Mouse (Mus musculus) heart, embryonic 11.5 days (tissue): ENCODE results near the gene Itga11. TPM values are rescaled to one million over a fixed set of nuclear protein-coding genes. Genes with fewer than 3 reads are reported as not detected.

Source experiments
- ATAC-seq: fragments of 200-750 bp; cut with Nextera tagmentation; replicated peaks from 2 replicates; pipeline ENCODE4 v1.8.0; 2017; ENCODE audit warnings: moderate library complexity; ENCODE audit not compliant: insufficient number of reproducible peaks, low FRiP score, low TSS enrichment
- H3K27ac ChIP-seq: fragments of 300-500 bp; sonication (generic); 2 replicates; pipeline ENCODE4 v1.5.1; 2014; ENCODE audit warnings: mild to moderate bottlenecking, low read depth, low read length
- H3K27me3 ChIP-seq: fragments of 300-500 bp; sonication (generic); 2 replicates; pipeline ENCODE4 v1.6.1; 2014; ENCODE audit warnings: mild to moderate bottlenecking, low read length, mixed read lengths; ENCODE audit not compliant: control insufficient read depth, insufficient read depth
- H3K36me3 ChIP-seq: fragments of 300-500 bp; sonication (generic); 2 replicates; pipeline ENCODE4 v1.6.1; 2014; ENCODE audit warnings: mild to moderate bottlenecking, low read length, moderate library complexity, mixed read lengths; ENCODE audit not compliant: control insufficient read depth, insufficient read depth
- H3K4me1 ChIP-seq: fragments of 300-500 bp; sonication (generic); 2 replicates; pipeline ENCODE4 v1.6.1; 2014; ENCODE audit warnings: low read length; ENCODE audit not compliant: control insufficient read depth, insufficient read depth
- H3K4me2 ChIP-seq: fragments of 300-500 bp; sonication (generic); 2 replicates; pipeline ENCODE4 v1.6.1; 2014; ENCODE audit warnings: mild to moderate bottlenecking, moderate library complexity
- H3K4me3 ChIP-seq: fragments of 300-500 bp; sonication (generic); 2 replicates; pipeline ENCODE4 v1.5.1; 2014; ENCODE audit warnings: low read depth, low read length
- H3K9ac ChIP-seq: fragments of 300-500 bp; sonication (generic); 2 replicates; pipeline ENCODE4 v1.6.1; 2014; ENCODE audit warnings: mild to moderate bottlenecking, low read depth, low read length, moderate library complexity
- H3K9me3 ChIP-seq: fragments of 300-500 bp; sonication (generic); replicated peaks from 2 replicates; pipeline ENCODE4 v1.6.1; 2016; ENCODE audit warnings: low read length; ENCODE audit not compliant: control insufficient read depth
- WGBS: fragments of 180-500 bp; shearing (Covaris S2); extraction: QIAGEN DNeasy Blood & Tissue Kit; methylation state at CpG from one replicate; pipeline ENCODE4 v1.1.7; 2014; ENCODE audit not compliant: insufficient replicate concordance; 5-methylcytosine and 5-hydroxymethylcytosine counted together
- polyA plus RNA-seq: library from polyadenylated mRNA; unstranded; fragments of >200 nt; fragmentation: Nextera tagmentation; extraction: Ambion mirVana; gene quantifications from 2 replicates; pipeline ENCODE4 v1.2.1, GENCODE M21; 2014

Itga11 gene
- polyA plus RNA-seq, 1 experiment from 2014 or later: 0.64 TPM

DNA sequence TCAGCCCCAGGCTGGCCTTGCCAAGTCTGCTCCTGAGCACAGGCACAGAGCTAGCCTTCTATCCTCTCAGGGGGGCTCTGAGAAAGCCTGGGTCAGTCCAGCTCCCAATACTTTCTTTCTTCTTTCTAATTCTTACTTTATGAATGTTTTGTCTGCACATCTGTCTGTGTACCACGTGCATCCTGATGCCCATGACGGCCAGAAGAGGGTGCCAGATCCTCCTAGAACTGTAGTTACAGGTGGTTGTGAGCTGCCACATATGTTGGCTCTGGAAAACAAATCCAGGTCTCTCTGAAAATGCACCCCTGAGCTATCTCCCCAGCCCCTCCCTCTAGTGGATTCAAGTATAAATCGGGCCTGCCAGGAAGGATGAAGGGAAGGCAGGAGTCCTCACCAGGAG is 82.0 kb downstream of the Itga11 start:
- Histone ChIP-seq H3K4me1 (no peaks in the 10 kb centered on the region), H3K4me3 (no peak overlapping the region), H3K27ac (no peak overlapping the region), H3K4me2 (no peak overlapping the region), H3K36me3 (no peaks in the 10 kb centered on the region), H3K9ac (no peak overlapping the region), H3K27me3 (no peaks in the 10 kb centered on the region), H3K9me3 (no peaks in the 10 kb centered on the region)
- 53% methylated on average over 3 of the region's 3 CpGs for WGBS
- ATAC-seq: no peak

GRCm38 (mm10) chr9:62763478-62763877 is 85.9 kb downstream of the Itga11 start:
- H3K4me3 ChIP-seq: no peak overlapping the region
- H3K4me2 ChIP-seq: peak overlapping the region; percentile 46
- H3K4me1 ChIP-seq: no peaks in the 10 kb centered on the region
- no peaks in the 10 kb centered on the region for H3K9me3 ChIP-seq
- H3K27ac ChIP-seq: no peak overlapping the region
- no peak overlapping the region for H3K9ac ChIP-seq
- no peaks in the 10 kb centered on the region for H3K36me3 ChIP-seq
- H3K27me3 ChIP-seq: no peaks in the 10 kb centered on the region
- WGBS: 4% methylated on average over 13 of the region's 13 CpGs
- no peak for ATAC-seq

- no peak overlapping the region for H3K4me2 ChIP-seq
- WGBS: 54% methylated on average over 4 of the region's 4 CpGs
- ATAC-seq: no peak
Measured at GRCm38 (mm10) chr9:62765346-62765745, 87.7 kb downstream of the Itga11 start.

GRCm38 (mm10) chr9:62767464-62767863 is 89.8 kb downstream of the Itga11 start:
- no peak overlapping the region for H3K4me2 ChIP-seq
- H3K36me3 ChIP-seq: no peaks in the 10 kb centered on the region
- H3K27ac ChIP-seq: no peak overlapping the region
- ATAC-seq: no peak
- no peak overlapping the region; the same call in 1 of the 2 replicates for H3K9ac ChIP-seq
- H3K27me3 ChIP-seq: no peaks in the 10 kb centered on the region
- no peaks in the 10 kb centered on the region for H3K9me3 ChIP-seq
- no peak overlapping the region for H3K4me3 ChIP-seq
- H3K4me1 ChIP-seq: peaks cover 2% of the 10 kb centered on the region
- 51% methylated on average over 17 of the region's 17 CpGs for WGBS

More at GRCm38 (mm10) chr9:62765346-62765745, 87.7 kb downstream of the Itga11 start:
- Histone ChIP-seq H3K27me3 (no peaks in the 10 kb centered on the region), H3K4me3 (no peak overlapping the region), H3K36me3 (no peaks in the 10 kb centered on the region), H3K27ac (no peak overlapping the region), H3K9ac (no peak overlapping the region), H3K9me3 (no peaks in the 10 kb centered on the region), H3K4me1 (no peaks in the 10 kb centered on the region)

GRCm38 (mm10) chr9:62768361-62768760 is 90.7 kb downstream of the Itga11 start:
- Histone ChIP-seq H3K27me3 (no peaks in the 10 kb centered on the region), H3K9ac (no peak overlapping the region), H3K4me1 (peaks cover 4% of the 10 kb centered on the region), H3K4me2 (no peak overlapping the region), H3K9me3 (no peaks in the 10 kb centered on the region), H3K36me3 (no peaks in the 10 kb centered on the region), H3K4me3 (no peak overlapping the region), H3K27ac (no peak overlapping the region)
- no peak; the same call in 1 of the 2 replicates for ATAC-seq
- WGBS: 57% methylated on average over 5 of the region's 5 CpGs

- H3K4me1 ChIP-seq: peaks cover 4% of the 10 kb centered on the region
- H3K9ac ChIP-seq: no peak overlapping the region
- WGBS: 80% methylated on average over 8 of the region's 8 CpGs
- H3K9me3 ChIP-seq: no peaks in the 10 kb centered on the region
- ATAC-seq: no peak
- H3K4me3 ChIP-seq: no peak overlapping the region
- no peak overlapping the region for H3K4me2 ChIP-seq
- H3K27me3 ChIP-seq: no peaks in the 10 kb centered on the region
- H3K36me3 ChIP-seq: no peaks in the 10 kb centered on the region
- H3K27ac ChIP-seq: no peak overlapping the region
Measured at GRCm38 (mm10) chr9:62772746-62773145, 95.1 kb downstream of the Itga11 start.

GRCm38 (mm10) chr9:62775464-62775863 is 97.8 kb downstream of the Itga11 start:
- Histone ChIP-seq H3K27me3 (no peaks in the 10 kb centered on the region), H3K27ac (no peak overlapping the region), H3K4me3 (no peak overlapping the region), H3K4me2 (no peak overlapping the region), H3K9me3 (no peaks in the 10 kb centered on the region), H3K9ac (no peak overlapping the region), H3K36me3 (no peaks in the 10 kb centered on the region), H3K4me1 (peaks cover 4% of the 10 kb centered on the region)
- ATAC-seq: no peak
- 42% methylated on average over 4 of the region's 4 CpGs for WGBS

DNA sequence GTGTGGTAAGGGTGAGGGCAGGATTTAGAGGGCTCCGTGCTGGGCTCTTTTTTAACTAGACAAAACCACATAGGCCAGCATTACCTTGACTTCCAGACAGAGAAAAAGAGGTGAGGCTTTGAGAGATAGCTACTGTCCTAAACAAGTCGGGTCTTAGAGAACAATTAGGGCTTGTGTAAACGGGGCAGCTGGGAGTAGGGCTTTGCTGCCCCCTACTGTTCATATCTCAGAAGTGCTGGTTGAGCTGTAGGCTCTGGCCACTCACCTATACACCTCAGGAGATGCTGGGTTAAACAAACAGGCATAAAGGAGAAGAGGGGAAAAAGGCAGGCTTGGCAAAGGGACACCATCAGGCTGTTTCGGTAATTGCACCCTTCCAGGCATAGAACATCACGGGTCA is 99.8 kb downstream of the Itga11 start:
- H3K4me3 ChIP-seq: no peak overlapping the region
- H3K9me3 ChIP-seq: no peaks in the 10 kb centered on the region
- no peak overlapping the region for H3K9ac ChIP-seq
- no peak for ATAC-seq
- no peaks in the 10 kb centered on the region for H3K27me3 ChIP-seq
- 4% methylated on average over 5 of the region's 5 CpGs for WGBS
- no peak overlapping the region for H3K4me2 ChIP-seq
- no peaks in the 10 kb centered on the region for H3K36me3 ChIP-seq
- no peak overlapping the region for H3K27ac ChIP-seq
- peaks cover 7% of the 10 kb centered on the region for H3K4me1 ChIP-seq

DNA sequence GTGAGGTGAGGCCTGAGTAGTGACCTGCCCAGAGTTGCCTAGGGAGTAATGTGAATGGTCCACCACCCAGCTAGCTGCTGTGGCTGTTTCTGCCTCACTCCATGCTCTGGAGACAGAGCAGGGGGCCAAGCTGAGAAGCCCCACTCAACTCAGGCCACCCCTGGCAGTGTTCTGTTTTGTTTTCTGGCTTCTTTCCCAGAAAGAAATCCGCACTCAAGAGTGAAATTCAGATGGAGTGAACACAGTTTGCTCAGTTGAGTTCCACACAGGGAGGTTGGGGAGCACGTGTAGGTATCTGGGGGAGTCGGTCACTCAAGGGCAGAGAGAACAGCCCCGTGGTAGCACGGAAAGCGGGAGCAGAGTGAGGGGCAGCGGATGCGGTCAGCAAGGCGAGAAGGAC is 101.1 kb downstream of the Itga11 start:
- Histone ChIP-seq H3K36me3 (no peaks in the 10 kb centered on the region), H3K4me2 (no peak overlapping the region), H3K9me3 (no peaks in the 10 kb centered on the region), H3K27ac (no peak overlapping the region), H3K9ac (no peak overlapping the region), H3K4me3 (no peak overlapping the region), H3K27me3 (no peaks in the 10 kb centered on the region), H3K4me1 (peaks cover 14% of the 10 kb centered on the region)
- WGBS: 87% methylated on average over 9 of the region's 9 CpGs
- no peak for ATAC-seq
